Mouse (Mus musculus): ENCODE measurements around the gene Psmd8. TPM values are rescaled to one million over a fixed set of nuclear protein-coding genes. Genes with fewer than 3 reads are reported as not detected.
A peak's percentile ranks its signal among the peaks of the same experiment; 100 is the strongest.
"Not testable (repeated sequence)": the region's sequence is repeated elsewhere in the genome, so short reads cannot be mapped to it uniquely, and the experiment has no call there.

Psmd8 gene
- polyA plus RNA-seq, 1 experiment = 284 TPM

GRCm38 (mm10) chr7:29148771-29149170 lies 31.7 kb downstream of the Psmd8 start:
- TF ChIP-seq CTCF (IDR thresholded peaks at IDR 0.05; ENCODE audit: borderline replicate concordance, control insufficient read depth, extremely low read depth, insufficient read depth, low read length, poor library complexity) (no peak), POLR2A (IDR thresholded peaks at IDR 0.05; ENCODE audit: control insufficient read depth, extremely low read depth, insufficient read depth, low read length, poor library complexity) (no peak)

DNA sequence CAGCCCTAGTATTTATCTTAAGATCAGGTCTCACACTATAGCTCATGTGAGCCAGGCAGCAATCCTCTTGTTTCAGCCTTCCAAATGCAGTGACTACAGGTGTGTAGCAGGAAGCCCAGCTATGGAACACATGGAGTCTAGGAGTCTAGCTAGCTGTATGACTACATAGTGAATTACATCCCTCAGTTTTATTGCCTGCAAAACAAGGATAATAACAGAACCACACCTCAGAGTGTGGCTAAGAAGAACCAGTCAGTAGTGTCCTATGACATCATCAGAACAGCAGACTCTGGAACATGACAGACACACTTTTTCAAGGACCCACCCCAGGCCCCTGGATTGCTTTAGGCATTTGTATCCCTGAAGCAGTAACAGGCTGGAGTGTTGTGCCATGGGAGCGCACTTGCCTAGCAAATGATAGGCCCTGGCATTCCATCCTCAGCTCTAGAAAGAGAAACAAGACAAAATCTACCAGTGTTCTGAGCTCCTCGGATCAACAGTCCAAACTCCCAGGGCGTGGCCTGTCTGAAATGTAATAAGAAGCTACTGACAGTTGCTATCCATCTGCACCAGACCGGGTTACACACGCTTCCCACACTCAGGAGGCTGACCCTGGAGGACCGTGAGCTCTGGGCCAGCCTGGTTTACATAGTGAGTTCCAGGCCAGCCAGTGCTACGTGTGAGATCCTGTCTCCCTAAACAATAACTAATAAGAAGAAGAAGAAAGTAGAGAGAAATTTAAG lies 33.7 kb downstream of the Psmd8 start:
- WGBS = 91% methylated on average over 7 of the region's 7 CpGs
- DNase-seq = no peak
- H3K4me1 ChIP-seq (replicated peaks; ENCODE audit: control insufficient read depth, insufficient read depth, low read length) = peaks cover 29% of the 10 kb centered on the region

More at GRCm38 (mm10) chr7:29148771-29149170, 31.7 kb downstream of the Psmd8 start:
- 97% methylated on average over 15 of the region's 15 CpGs for WGBS
- H3K4me1 ChIP-seq (replicated peaks; ENCODE audit: control insufficient read depth, insufficient read depth, low read length) = peaks cover 28% of the 10 kb centered on the region
- no peak overlapping the region for H3K4me3 ChIP-seq (ENCODE audit: control insufficient read depth, insufficient read depth, low read length)
- H3K27me3 ChIP-seq (ENCODE audit: control insufficient read depth, insufficient read depth, low read length) = no peaks in the 10 kb centered on the region
- H3K36me3 ChIP-seq (ENCODE audit: control insufficient read depth, insufficient read depth, low read length) = no peaks in the 10 kb centered on the region
- H3K27ac ChIP-seq (ENCODE audit: control insufficient read depth, insufficient read depth, low read length) = no peak overlapping the region
- no peak for DNase-seq

GRCm38 (mm10) chr7:29144006-29144405 lies 36.5 kb downstream of the Psmd8 start:
- DNase-seq = no peak
- Histone ChIP-seq H3K27me3 (ENCODE audit: control insufficient read depth, insufficient read depth, low read length) (no peaks in the 10 kb centered on the region), H3K36me3 (ENCODE audit: control insufficient read depth, insufficient read depth, low read length) (no peaks in the 10 kb centered on the region), H3K4me1 (replicated peaks; ENCODE audit: control insufficient read depth, insufficient read depth, low read length) (peaks cover 21% of the 10 kb centered on the region), H3K4me3 (ENCODE audit: control insufficient read depth, insufficient read depth, low read length) (no peak overlapping the region), H3K27ac (ENCODE audit: control insufficient read depth, insufficient read depth, low read length) (no peak overlapping the region)
- WGBS = 74% methylated on average over 4 of the region's 4 CpGs
- TF ChIP-seq CTCF (IDR thresholded peaks at IDR 0.05; ENCODE audit: borderline replicate concordance, control insufficient read depth, extremely low read depth, insufficient read depth, low read length, poor library complexity) (no peak), POLR2A (IDR thresholded peaks at IDR 0.05; ENCODE audit: control insufficient read depth, extremely low read depth, insufficient read depth, low read length, poor library complexity) (no peak)

More for the DNA sequence above, 33.7 kb downstream of the Psmd8 start:
- Histone ChIP-seq H3K27me3 (ENCODE audit: control insufficient read depth, insufficient read depth, low read length) (no peaks in the 10 kb centered on the region), H3K4me3 (ENCODE audit: control insufficient read depth, insufficient read depth, low read length) (no peak overlapping the region), H3K27ac (ENCODE audit: control insufficient read depth, insufficient read depth, low read length) (no peak overlapping the region), H3K36me3 (ENCODE audit: control insufficient read depth, insufficient read depth, low read length) (no peaks in the 10 kb centered on the region)
- TF ChIP-seq POLR2A (IDR thresholded peaks at IDR 0.05; ENCODE audit: control insufficient read depth, extremely low read depth, insufficient read depth, low read length, poor library complexity) (no peak), CTCF (IDR thresholded peaks at IDR 0.05; ENCODE audit: borderline replicate concordance, control insufficient read depth, extremely low read depth, insufficient read depth, low read length, poor library complexity) (no peak)

DNA sequence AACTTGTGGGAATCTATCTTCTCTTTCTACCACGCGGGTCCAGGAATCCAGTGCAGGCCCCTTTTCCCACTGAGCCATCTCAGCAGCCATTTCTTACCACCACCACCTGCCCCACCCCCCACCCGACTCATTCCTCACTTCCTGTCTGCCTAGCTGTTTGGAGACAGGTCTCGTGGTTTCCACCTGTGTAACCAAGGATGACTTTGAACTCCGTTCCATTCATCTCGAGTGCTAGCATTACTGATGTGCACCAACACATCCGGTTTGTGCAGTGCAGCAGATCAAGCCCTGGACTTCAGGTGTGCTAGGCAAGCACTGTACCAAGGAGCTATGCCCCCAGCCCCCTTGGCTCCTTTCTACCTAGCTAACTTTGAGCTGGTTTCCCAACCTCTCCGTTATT lies 39.1 kb downstream of the Psmd8 start:
- peak; percentile 62 for DNase-seq
- H3K36me3 ChIP-seq (ENCODE audit: control insufficient read depth, insufficient read depth, low read length) = no peaks in the 10 kb centered on the region
- H3K4me1 ChIP-seq (replicated peaks; ENCODE audit: control insufficient read depth, insufficient read depth, low read length) = peaks cover 25% of the 10 kb centered on the region
- peak overlapping the region; percentile 30 for H3K27ac ChIP-seq (ENCODE audit: control insufficient read depth, insufficient read depth, low read length)
- H3K27me3 ChIP-seq (ENCODE audit: control insufficient read depth, insufficient read depth, low read length) = no peaks in the 10 kb centered on the region
- 20% methylated on average over 8 of the region's 8 CpGs for WGBS
- H3K4me3 ChIP-seq (ENCODE audit: control insufficient read depth, insufficient read depth, low read length) = no peak overlapping the region
- TF ChIP-seq POLR2A (IDR thresholded peaks at IDR 0.05; ENCODE audit: control insufficient read depth, extremely low read depth, insufficient read depth, low read length, poor library complexity) (no peak), CTCF (IDR thresholded peaks at IDR 0.05; ENCODE audit: borderline replicate concordance, control insufficient read depth, extremely low read depth, insufficient read depth, low read length, poor library complexity) (0 out of 2 replicates have a peak, but pooled peaks have one; percentile 16)

DNA sequence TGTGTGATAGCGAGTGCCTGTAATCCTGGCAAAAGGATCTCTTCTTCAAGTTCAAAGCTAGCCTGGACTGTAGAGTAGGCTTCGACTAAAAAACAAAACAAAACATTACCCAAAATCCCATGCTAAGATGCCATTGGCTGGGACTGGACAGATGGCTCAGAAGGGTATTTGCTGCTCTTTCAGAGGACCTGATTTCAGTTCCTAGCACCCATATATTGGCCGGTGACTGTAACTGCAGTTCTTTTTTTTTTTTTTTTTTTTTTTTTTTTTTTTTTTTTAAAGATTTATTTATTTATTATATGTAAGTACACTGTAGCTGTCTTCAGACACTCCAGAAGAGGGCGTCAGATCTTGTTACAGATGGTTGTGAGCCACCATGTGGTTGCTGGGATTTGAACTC lies 41.3 kb downstream of the Psmd8 start:
- H3K4me3 ChIP-seq (ENCODE audit: control insufficient read depth, insufficient read depth, low read length); H3K27ac ChIP-seq (ENCODE audit: control insufficient read depth, insufficient read depth, low read length); DNase-seq; H3K27me3 ChIP-seq (ENCODE audit: control insufficient read depth, insufficient read depth, low read length); H3K36me3 ChIP-seq (ENCODE audit: control insufficient read depth, insufficient read depth, low read length): not testable (repeated sequence)
- WGBS = 94% methylated on average over 3 of the region's 4 CpGs
- H3K4me1 ChIP-seq (replicated peaks; ENCODE audit: control insufficient read depth, insufficient read depth, low read length) = peaks cover 38% of the 10 kb centered on the region

GRCm38 (mm10) chr7:29137429-29137828 lies 43.1 kb downstream of the Psmd8 start:
- Histone ChIP-seq H3K36me3 (ENCODE audit: control insufficient read depth, insufficient read depth, low read length) (no peaks in the 10 kb centered on the region), H3K27ac (ENCODE audit: control insufficient read depth, insufficient read depth, low read length) (no peak overlapping the region), H3K4me1 (replicated peaks; ENCODE audit: control insufficient read depth, insufficient read depth, low read length) (peaks cover 42% of the 10 kb centered on the region), H3K27me3 (ENCODE audit: control insufficient read depth, insufficient read depth, low read length) (no peaks in the 10 kb centered on the region), H3K4me3 (ENCODE audit: control insufficient read depth, insufficient read depth, low read length) (no peak overlapping the region)
- no peak for DNase-seq
- 92% methylated on average over 16 of the region's 16 CpGs for WGBS
- no peak for TF ChIP-seq POLR2A (IDR thresholded peaks at IDR 0.05; ENCODE audit: control insufficient read depth, extremely low read depth, insufficient read depth, low read length, poor library complexity)
- no peak for TF ChIP-seq CTCF (IDR thresholded peaks at IDR 0.05; ENCODE audit: borderline replicate concordance, control insufficient read depth, extremely low read depth, insufficient read depth, low read length, poor library complexity)

Data from thymus, adult 2 months (tissue).